Mouse (Mus musculus): ENCODE data around the gene Ms4a13.
"Not testable (repeated sequence)": the region's sequence is repeated elsewhere in the genome, so short reads cannot be mapped to it uniquely, and the experiment has no call there.

The Ms4a13 gene

GRCm38 (mm10) chr19:11196546-11196945, at the start of gene Ms4a13:
Gene Ms4a13 (minus strand): TSS chr19:11196737.
- no peak for DNase-seq (ENCODE audit: low spot score)

GRCm38 (mm10) chr19:11244230-11244629, 47.7 kb upstream of the Ms4a13 start:
- no peak for DNase-seq (ENCODE audit: low spot score)

- DNase-seq (ENCODE audit: low spot score): no peak
Observed at GRCm38 (mm10) chr19:11242560-11242959, 46.0 kb upstream of the Ms4a13 start.

GRCm38 (mm10) chr19:11235820-11236219, 39.3 kb upstream of the Ms4a13 start:
- no peak for DNase-seq (ENCODE audit: low spot score)

GRCm38 (mm10) chr19:11234921-11235735, 38.6 kb upstream of the Ms4a13 start:
- no peak for DNase-seq (ENCODE audit: low spot score)

GRCm38 (mm10) chr19:11234244-11234643, 37.7 kb upstream of the Ms4a13 start:
- no peak for DNase-seq (ENCODE audit: low spot score)

- DNase-seq (ENCODE audit: low spot score): no peak
Observed at GRCm38 (mm10) chr19:11232348-11232747, 35.8 kb upstream of the Ms4a13 start, which contains the start of gene Ms4a12. Gene Ms4a12 (minus strand): TSS chr19:11232448.

GRCm38 (mm10) chr19:11192552-11192951, 4.0 kb downstream of the Ms4a13 start:
- DNase-seq (ENCODE audit: low spot score): no peak

GRCm38 (mm10) chr19:11184121-11184520, 12.4 kb downstream of the Ms4a13 start:
- no peak for DNase-seq (ENCODE audit: low spot score)

GRCm38 (mm10) chr19:11177464-11177863, 19.1 kb downstream of the Ms4a13 start:
- no peak for DNase-seq (ENCODE audit: low spot score)

GRCm38 (mm10) chr19:11165172-11165571, 31.4 kb downstream of the Ms4a13 start, which contains the start of gene 1700025F22Rik:
Gene 1700025F22Rik (minus strand): TSS chr19:11165320.
- no peak for DNase-seq (ENCODE audit: low spot score)

- not testable (repeated sequence) for DNase-seq (ENCODE audit: low spot score)
Observed at GRCm38 (mm10) chr19:11157890-11158289, 38.6 kb downstream of the Ms4a13 start.

- DNase-seq (ENCODE audit: low spot score): no peak
Observed at GRCm38 (mm10) chr19:11135336-11135735, 61.2 kb downstream of the Ms4a13 start.

- no peak for DNase-seq (ENCODE audit: low spot score)
Observed at GRCm38 (mm10) chr19:11134852-11135251, 61.7 kb downstream of the Ms4a13 start.

GRCm38 (mm10) chr19:11130776-11131175, 65.8 kb downstream of the Ms4a13 start, which contains the start of gene 1700017D01Rik:
Gene 1700017D01Rik (minus strand): TSS chr19:11130876.
- DNase-seq (ENCODE audit: low spot score): not testable (repeated sequence)

GRCm38 (mm10) chr19:11129702-11130101, 66.8 kb downstream of the Ms4a13 start:
- DNase-seq (ENCODE audit: low spot score): no peak

- not testable (repeated sequence) for DNase-seq (ENCODE audit: low spot score)
Observed at GRCm38 (mm10) chr19:11121016-11121420, 75.5 kb downstream of the Ms4a13 start.

All from adipocyte (in vitro differentiated cells).